Mouse (Mus musculus) kidney, embryonic 16.5 days (tissue): ENCODE measurements around the gene Gm20441. TPM values are rescaled to one million over a fixed set of nuclear protein-coding genes. Genes with fewer than 3 reads are reported as not detected.

Experiments
- ATAC-seq: fragments of 200-750 bp; cut with Nextera tagmentation; 2 replicates; pipeline ENCODE4 v1.8.0; 2017; ENCODE audit warnings: moderate TSS enrichment; ENCODE audit not compliant: low FRiP score, low TSS enrichment
- H3K27ac ChIP-seq: fragments of 300-500 bp; sonication (generic); 2 replicates; pipeline ENCODE4 v1.5.1; 2014; ENCODE audit warnings: low read length
- H3K27me3 ChIP-seq: fragments of 300-500 bp; sonication (generic); 2 replicates; pipeline ENCODE4 v1.6.1; 2014; ENCODE audit warnings: low read length, control low read depth, mixed read lengths; ENCODE audit not compliant: insufficient read depth
- H3K36me3 ChIP-seq: fragments of 300-500 bp; sonication (generic); 2 replicates; pipeline ENCODE4 v1.6.1; 2014; ENCODE audit warnings: low read length, control low read depth, mixed read lengths; ENCODE audit not compliant: insufficient read depth
- H3K4me1 ChIP-seq: fragments of 300-500 bp; sonication (generic); 2 replicates; pipeline ENCODE4 v1.6.1; 2014; ENCODE audit warnings: low read length, control low read depth, mixed read lengths; ENCODE audit not compliant: insufficient read depth
- H3K4me2 ChIP-seq: fragments of 300-500 bp; sonication (generic); replicated peaks from 2 replicates; pipeline ENCODE4 v1.6.1; 2014; ENCODE audit warnings: low read depth, low read length
- H3K4me3 ChIP-seq: fragments of 300-500 bp; sonication (generic); 2 replicates; pipeline ENCODE4 v1.5.1; 2014; ENCODE audit warnings: mild to moderate bottlenecking, low read length
- H3K9ac ChIP-seq: fragments of 300-500 bp; sonication (generic); replicated peaks from 2 replicates; pipeline ENCODE4 v1.6.1; 2014; ENCODE audit warnings: low read length
- H3K9me3 ChIP-seq: fragments of 300-500 bp; sonication (generic); 2 replicates; pipeline ENCODE4 v1.6.1; 2016; ENCODE audit warnings: low read length, control low read depth
- WGBS: fragments of 180-500 bp; shearing (Covaris S2); extraction: QIAGEN DNeasy Blood & Tissue Kit; methylation state at CpG from one replicate; pipeline ENCODE4 v1.1.7; 2014; 5-methylcytosine and 5-hydroxymethylcytosine counted together
- polyA plus RNA-seq: library from polyadenylated mRNA; unstranded; fragments of >200 nt; fragmentation: Nextera tagmentation; extraction: Ambion mirVana; gene quantifications from 2 replicates; pipeline ENCODE4 v1.2.1, GENCODE M21; 2015

Gene Gm20441
- polyA plus RNA-seq: 0.59 TPM in 1 of 2 replicates, not detected in the other

- Histone ChIP-seq H3K9ac (peak within 1 kb of the TSS; percentile 69), H3K4me3 (peak within 1 kb of the TSS; percentile 53), H3K4me1 (peaks cover 12% of the 10 kb centered on the region), H3K4me2 (peak within 1 kb of the TSS; percentile 78), H3K9me3 (peaks cover 3% of the 10 kb centered on the region; the same call in 1 of the 2 replicates), H3K27me3 (peaks cover 7% of the 10 kb centered on the region; the same call in 1 of the 2 replicates), H3K27ac (peak within 1 kb of the TSS; percentile 90), H3K36me3 (no peaks in the 10 kb centered on the region)
- peak; percentile 88 for ATAC-seq
- WGBS: under 1% methylated on average over 28 of the region's 28 CpGs
These were observed at the start of gene Gm20441, which contains the start of gene Gstt3 for GRCm38 (mm10) chr10:75780769-75781578. Gene Gm20441, minus strand, starts transcription at chr10:75780954. Gene Gstt3, minus strand, starts transcription at chr10:75781414.

- H3K27ac ChIP-seq: no peak overlapping the region
- ATAC-seq: no peak
- H3K36me3 ChIP-seq: no peaks in the 10 kb centered on the region
- H3K4me1 ChIP-seq: peaks cover 17% of the 10 kb centered on the region
- 93% methylated on average over 2 of the region's 2 CpGs for WGBS
- no peak overlapping the region for H3K4me3 ChIP-seq
- no peaks in the 10 kb centered on the region for H3K27me3 ChIP-seq
- no peaks in the 10 kb centered on the region for H3K9me3 ChIP-seq
- H3K4me2 ChIP-seq: no peak overlapping the region
- no peak overlapping the region for H3K9ac ChIP-seq
These were observed 49.5 kb upstream of the Gm20441 start for GRCm38 (mm10) chr10:75830275-75830670.

- no peak overlapping the region for H3K9ac ChIP-seq
- H3K4me1 ChIP-seq: peaks cover 14% of the 10 kb centered on the region
- no peak overlapping the region for H3K4me2 ChIP-seq
- H3K36me3 ChIP-seq: no peaks in the 10 kb centered on the region
- ATAC-seq: no peak
- H3K4me3 ChIP-seq: no peak overlapping the region
- H3K9me3 ChIP-seq: no peaks in the 10 kb centered on the region
- 83% methylated on average over 2 of the region's 2 CpGs for WGBS
- H3K27ac ChIP-seq: no peak overlapping the region
- no peaks in the 10 kb centered on the region for H3K27me3 ChIP-seq
These were observed 48.9 kb upstream of the Gm20441 start for GRCm38 (mm10) chr10:75829529-75830274.

DNA sequence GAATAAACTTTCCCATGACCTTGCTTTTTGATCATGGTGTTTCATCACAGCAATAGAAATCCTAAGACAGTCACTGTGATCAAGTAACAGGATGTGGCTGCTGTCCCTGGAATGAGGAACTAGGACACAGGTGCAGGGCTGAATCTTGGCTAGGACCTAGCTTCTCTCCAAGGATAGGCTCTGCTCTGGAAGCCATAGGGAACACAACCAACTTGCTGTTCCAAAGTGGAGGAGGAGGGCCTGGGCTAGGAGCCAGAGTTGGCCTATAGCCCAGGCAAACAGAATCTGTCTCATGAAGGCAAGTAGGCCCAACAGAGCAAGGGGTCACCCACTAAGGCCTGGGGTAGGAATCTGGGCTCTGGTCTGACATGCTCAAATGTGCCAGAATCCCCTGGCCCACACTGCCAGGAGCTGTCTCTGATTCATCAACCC, 47.8 kb upstream of the Gm20441 start:
- no peaks in the 10 kb centered on the region for H3K9me3 ChIP-seq
- no peaks in the 10 kb centered on the region for H3K27me3 ChIP-seq
- no peak overlapping the region for H3K27ac ChIP-seq
- no peaks in the 10 kb centered on the region for H3K36me3 ChIP-seq
- H3K9ac ChIP-seq: no peak overlapping the region
- H3K4me3 ChIP-seq: no peak overlapping the region
- H3K4me1 ChIP-seq: peaks cover 6% of the 10 kb centered on the region
- ATAC-seq: no peak
- H3K4me2 ChIP-seq: no peak overlapping the region

DNA sequence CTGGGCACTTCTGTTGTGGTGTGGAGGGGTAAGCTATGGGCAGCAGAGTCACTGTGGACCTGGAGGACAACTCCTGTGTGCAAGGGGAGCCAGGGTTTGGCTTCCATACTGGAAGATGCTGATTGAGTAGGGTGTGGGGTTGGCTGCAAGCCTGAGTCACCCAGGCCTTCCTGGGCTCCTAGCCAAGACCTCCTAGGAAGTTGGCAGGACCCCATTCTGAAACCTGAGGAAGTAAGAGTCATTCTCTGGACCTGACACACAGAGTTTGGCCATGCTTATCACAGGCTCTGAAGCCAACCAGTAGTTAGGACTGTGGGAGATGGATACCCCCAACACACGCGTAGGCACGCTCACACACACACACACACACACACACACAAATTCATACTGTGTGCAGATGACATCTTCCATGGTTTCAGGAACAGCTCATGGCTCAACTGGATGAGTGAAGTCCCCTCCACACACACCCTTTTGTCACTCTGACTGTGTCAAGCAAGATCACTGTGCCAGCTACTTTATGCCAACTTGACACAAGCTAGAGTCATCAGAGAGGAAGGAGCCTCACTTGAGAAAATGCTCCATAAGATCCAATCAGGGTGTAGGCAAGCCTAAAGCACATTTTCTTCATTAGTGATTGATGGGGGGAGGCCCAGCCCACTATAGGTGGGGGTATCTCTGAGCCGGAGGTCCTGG, 47.1 kb upstream of the Gm20441 start:
- no peak for ATAC-seq
- Histone ChIP-seq H3K36me3 (no peaks in the 10 kb centered on the region), H3K27me3 (no peaks in the 10 kb centered on the region), H3K9ac (no peak overlapping the region), H3K4me1 (no peaks in the 10 kb centered on the region), H3K4me2 (no peak overlapping the region), H3K27ac (no peak overlapping the region), H3K4me3 (no peak overlapping the region), H3K9me3 (no peaks in the 10 kb centered on the region)
- 81% methylated on average over 4 of the region's 4 CpGs for WGBS

DNA sequence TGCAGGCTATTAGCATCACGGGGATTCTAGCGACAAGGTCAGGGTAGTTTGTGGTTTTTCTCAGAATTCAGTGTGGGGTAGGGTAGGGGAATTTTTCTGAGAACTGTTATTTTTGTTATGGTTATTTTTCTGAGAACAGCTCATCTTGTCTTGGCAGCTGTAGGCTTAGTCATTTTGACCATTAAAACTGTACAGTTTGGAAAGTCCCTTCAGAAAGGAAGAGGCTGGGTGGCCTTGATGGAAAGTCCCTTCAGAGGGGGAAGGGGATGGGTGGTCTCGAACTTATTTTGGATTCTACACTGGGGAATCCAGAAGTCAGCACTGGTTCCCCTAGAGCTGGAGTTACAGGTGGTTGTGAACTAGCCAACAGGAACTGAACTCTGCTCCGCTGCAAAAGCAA, 43.8 kb upstream of the Gm20441 start:
- no peak overlapping the region for H3K27ac ChIP-seq
- H3K4me3 ChIP-seq: no peak overlapping the region
- H3K27me3 ChIP-seq: no peaks in the 10 kb centered on the region
- H3K4me2 ChIP-seq: no peak overlapping the region
- no peak for ATAC-seq
- 86% methylated on average over 4 of the region's 4 CpGs for WGBS
- H3K36me3 ChIP-seq: no peaks in the 10 kb centered on the region
- no peaks in the 10 kb centered on the region for H3K4me1 ChIP-seq
- H3K9me3 ChIP-seq: no peaks in the 10 kb centered on the region
- H3K9ac ChIP-seq: no peak overlapping the region

DNA sequence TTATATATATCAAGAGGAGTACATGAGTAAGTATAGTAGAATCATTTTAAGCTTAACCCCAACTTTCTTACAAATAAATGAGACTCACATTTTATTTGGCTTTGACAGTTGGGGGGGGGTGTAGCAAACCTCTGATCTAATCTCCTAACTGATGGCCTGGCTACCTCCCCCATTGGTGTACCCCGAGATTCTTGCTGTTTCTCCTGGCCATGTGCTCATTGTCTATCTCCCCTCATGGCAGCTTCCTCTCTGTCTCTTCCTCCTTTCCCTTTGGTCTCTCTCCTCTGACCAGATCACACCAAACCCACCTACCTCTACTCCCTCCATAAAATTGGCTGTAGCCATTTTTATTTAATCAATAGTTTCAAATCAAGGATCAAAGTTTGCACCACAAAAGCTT, 43.0 kb upstream of the Gm20441 start:
- no peaks in the 10 kb centered on the region for H3K36me3 ChIP-seq
- 90% methylated on average over 1 of the region's 1 CpGs for WGBS
- no peak overlapping the region for H3K27ac ChIP-seq

GRCm38 (mm10) chr10:75822443-75822842, 41.7 kb upstream of the Gm20441 start, which contains the start of gene Gstt4:
Gene Gstt4, minus strand, starts transcription at chr10:75822543.
- Histone ChIP-seq H3K27me3 (no peaks in the 10 kb centered on the region), H3K9ac (no peak within 1 kb of the TSS), H3K36me3 (no peaks in the 10 kb centered on the region), H3K9me3 (no peaks in the 10 kb centered on the region), H3K27ac (no peak within 1 kb of the TSS), H3K4me1 (no peaks in the 10 kb centered on the region), H3K4me2 (no peak within 1 kb of the TSS), H3K4me3 (no peak within 1 kb of the TSS)
- 89% methylated on average over 2 of the region's 2 CpGs for WGBS
- no peak for ATAC-seq

More for the DNA sequence above, 43.0 kb upstream of the Gm20441 start:
- H3K4me3 ChIP-seq: no peak overlapping the region
- no peak overlapping the region for H3K9ac ChIP-seq
- no peak for ATAC-seq
- no peaks in the 10 kb centered on the region for H3K9me3 ChIP-seq
- no peak overlapping the region for H3K4me2 ChIP-seq
- no peaks in the 10 kb centered on the region for H3K27me3 ChIP-seq
- no peaks in the 10 kb centered on the region for H3K4me1 ChIP-seq

- 76% methylated on average over 5 of the region's 5 CpGs for WGBS
- no peaks in the 10 kb centered on the region for H3K9me3 ChIP-seq
- H3K4me3 ChIP-seq: no peak overlapping the region
- H3K4me1 ChIP-seq: no peaks in the 10 kb centered on the region
- no peaks in the 10 kb centered on the region for H3K27me3 ChIP-seq
- ATAC-seq: no peak
- H3K36me3 ChIP-seq: no peaks in the 10 kb centered on the region
- no peak overlapping the region for H3K4me2 ChIP-seq
- H3K27ac ChIP-seq: no peak overlapping the region
- no peak overlapping the region for H3K9ac ChIP-seq
These were observed 39.1 kb upstream of the Gm20441 start for GRCm38 (mm10) chr10:75819882-75820281.
